Mouse (Mus musculus) CH12.LX (cell line): ENCODE measurements around the gene Naxe. TPM values are rescaled to one million over a fixed set of nuclear protein-coding genes. Genes with fewer than 3 reads are reported as not detected.
A peak's percentile ranks its signal among the peaks of the same experiment; 100 is the strongest.

Source experiments
- DNase-seq: peaks from one replicate; pipeline ENCODE4 v3.0.0-alpha.2; 2013; ENCODE audit errors: extremely low read depth
- H3K27ac ChIP-seq: 2 replicates; pipeline ENCODE4 v1.5.1; 2012; ENCODE audit warnings: low read depth, mild to moderate bottlenecking, control low read depth, moderate library complexity; ENCODE audit not compliant: insufficient read depth
- H3K27me3 ChIP-seq: replicated peaks from 2 replicates; pipeline ENCODE3; 2012; ENCODE audit warnings: inconsistent platforms
- H3K36me3 ChIP-seq, 2 experiments: replicated peaks in 1 of 2; 2 replicates each; pipeline versions ENCODE3 to v1.6.1; 2012; ENCODE audit warnings: inconsistent platforms in 1 of 2, low read length in 1 of 2, mild to moderate bottlenecking in 1 of 2, mixed read lengths in 1 of 2, moderate library complexity in 1 of 2; ENCODE audit not compliant: control insufficient read depth in 1 of 2, insufficient read depth in 1 of 2
- H3K4me1 ChIP-seq, 2 experiments: 2 replicates each; pipeline ENCODE4 v1.6.1; 2012; ENCODE audit warnings: inconsistent platforms in 1 of 2, moderate library complexity in 1 of 2; ENCODE audit not compliant: insufficient read depth in 2 of 2, control insufficient read depth in 1 of 2
- H3K4me2 ChIP-seq: 2 replicates; pipeline ENCODE4 v1.6.1; 2012; ENCODE audit warnings: low read depth, mild to moderate bottlenecking, control low read depth; ENCODE audit not compliant: poor library complexity, insufficient read depth, severe bottlenecking
- H3K4me3 ChIP-seq, 3 experiments: fragments of 150-350 bp in 1 of 3; sonication (generic) in 1 of 3; replicated peaks in 1 of 3; 2 replicates each; pipeline versions ENCODE3 to v1.5.1; 2011 to 2012; ENCODE audit warnings: low read depth in 2 of 3, low read length in 2 of 3, mild to moderate bottlenecking in 2 of 3, moderate library complexity in 2 of 3, control low read depth in 1 of 3, improper control_type of control experiment in 1 of 3, inconsistent platforms in 1 of 3, mixed read lengths in 1 of 3; ENCODE audit not compliant: poor library complexity in 1 of 3
- H3K79me2 ChIP-seq: replicated peaks from 2 replicates; pipeline ENCODE4 v1.6.1; 2012; ENCODE audit warnings: mild to moderate bottlenecking, moderate library complexity; ENCODE audit not compliant: control insufficient read depth, poor library complexity, insufficient read depth, severe bottlenecking; ENCODE audit errors: extremely low read depth
- H3K9ac ChIP-seq: 2 replicates; pipeline ENCODE4 v1.6.1; 2012; ENCODE audit warnings: low read depth, mild to moderate bottlenecking, control low read depth, moderate library complexity; ENCODE audit not compliant: insufficient read depth
- H3K9me3 ChIP-seq: replicated peaks from 2 replicates; pipeline ENCODE3; 2012; ENCODE audit warnings: low read length, inconsistent platforms, mixed read lengths
- BHLHE40 ChIP-seq: IDR thresholded peaks from 2 replicates; pipeline ENCODE4 v1.6.1; 2011; ENCODE audit warnings: mild to moderate bottlenecking, low read depth, low read length, improper control_type of control experiment
- E2F4 ChIP-seq: IDR thresholded peaks from 2 replicates; pipeline ENCODE4 v1.6.1; 2011; ENCODE audit warnings: low read depth, low read length, improper control_type of control experiment; ENCODE audit not compliant: insufficient replicate concordance
- EP300 ChIP-seq: IDR thresholded peaks from 2 replicates; pipeline ENCODE4 v1.6.1; 2011; ENCODE audit warnings: low read length, improper control_type of control experiment
- HCFC1 ChIP-seq: IDR thresholded peaks from 2 replicates; pipeline ENCODE4 v1.6.1; 2012; ENCODE audit warnings: low read depth, mild to moderate bottlenecking, inconsistent platforms, low read length, improper control_type of control experiment
- IRF4 ChIP-seq: IDR thresholded peaks from 2 replicates; pipeline ENCODE4 v1.6.1; 2014; ENCODE audit warnings: low read depth, mild to moderate bottlenecking, inconsistent platforms, low read length, improper control_type of control experiment
- JUN ChIP-seq: IDR thresholded peaks from 2 replicates; pipeline ENCODE4 v1.6.1; 2011; ENCODE audit warnings: low read depth, mild to moderate bottlenecking, low read length, improper control_type of control experiment, moderate library complexity; ENCODE audit not compliant: insufficient read depth
- MAFK ChIP-seq: IDR thresholded peaks from 2 replicates; pipeline ENCODE4 v1.6.1; 2011; ENCODE audit warnings: low read length, improper control_type of control experiment; ENCODE audit not compliant: insufficient replicate concordance
- MAZ ChIP-seq: IDR thresholded peaks from 2 replicates; pipeline ENCODE4 v1.6.1; 2012; ENCODE audit warnings: low read depth, mild to moderate bottlenecking, inconsistent platforms, low read length, improper control_type of control experiment, moderate library complexity
- NELFE ChIP-seq: IDR thresholded peaks from 2 replicates; pipeline ENCODE4 v1.6.1; 2011; ENCODE audit warnings: low read depth, low read length, improper control_type of control experiment
- NRF1 ChIP-seq: IDR thresholded peaks from 2 replicates; pipeline ENCODE4 v1.6.1; 2014; ENCODE audit warnings: low read depth, mild to moderate bottlenecking, inconsistent platforms, low read length, improper control_type of control experiment, moderate library complexity
- PAX5 ChIP-seq: IDR thresholded peaks from 2 replicates; pipeline ENCODE4 v1.6.1; 2012; ENCODE audit warnings: low read length, inconsistent platforms, mixed read lengths
- POLR2AphosphoS2 ChIP-seq: IDR thresholded peaks from 2 replicates; pipeline ENCODE4 v1.6.1; 2011; ENCODE audit warnings: low read depth, low read length, improper control_type of control experiment
- RAD21 ChIP-seq: IDR thresholded peaks from 2 replicates; pipeline ENCODE4 v1.6.1; 2011; ENCODE audit warnings: low read depth, mild to moderate bottlenecking, low read length, improper control_type of control experiment, moderate library complexity
- SMC3 ChIP-seq: IDR thresholded peaks from 2 replicates; pipeline ENCODE4 v1.6.1; 2011; ENCODE audit warnings: low read depth, low read length, improper control_type of control experiment
- TBP ChIP-seq: conservative IDR thresholded peaks from 2 replicates; pipeline ENCODE4 v1.6.1; 2011; ENCODE audit warnings: low read depth, low read length, improper control_type of control experiment
- UBTF ChIP-seq: IDR thresholded peaks from 2 replicates; pipeline ENCODE4 v1.6.1; 2012; ENCODE audit warnings: low read depth, mild to moderate bottlenecking, inconsistent platforms, low read length, improper control_type of control experiment, moderate library complexity
- USF2 ChIP-seq: conservative IDR thresholded peaks from 2 replicates; pipeline ENCODE4 v1.6.1; 2011; ENCODE audit warnings: low read depth, low read length, improper control_type of control experiment
- ZC3H11A ChIP-seq: IDR thresholded peaks from 2 replicates; pipeline ENCODE4 v1.6.1; 2012; ENCODE audit warnings: low read depth, mild to moderate bottlenecking, inconsistent platforms, low read length, improper control_type of control experiment
- dilution Hi-C: fragments of 300-500 bp; cut with MboI; formaldehyde crosslinking; loops from 2 replicates; pipeline ENCODE4 v1.14.3; 2020; ENCODE audit warnings: low sequenced_read_pairs; ENCODE audit not compliant: extremely low pct_unique_long_range_greater_than_20kb, extremely low pct_ligation_motif_present
- in situ Hi-C: fragments of 300-500 bp; cut with MboI; formaldehyde crosslinking; loops from 3 replicates; pipeline ENCODE4 v1.14.3; 2019; ENCODE audit warnings: low sequenced_read_pairs, low pct_ligation_motif_present, low pct_unique_long_range_greater_than_20kb, mixed read lengths
- polyA plus RNA-seq: library from polyadenylated mRNA; unstranded; fragments of >175 nt; gene quantifications from 2 replicates; pipeline ENCODE4 v1.2.1, GENCODE M21; 2012; ENCODE audit warnings: low read depth; ENCODE audit not compliant: insufficient read length
- total RNA-seq, 2 experiments: library from RNA; depleted of rRNA; stranded (reverse); fragments of 300-350 nt in 1 of 2; fragments of >200 nt in 1 of 2; gene quantifications; 2 replicates each; pipeline ENCODE4 v1.2.3; 2012 to 2014

Gene Naxe
- total and polyA plus RNA-seq, 3 experiments = 65.6 to 124 (median 91.3) TPM

DNA sequence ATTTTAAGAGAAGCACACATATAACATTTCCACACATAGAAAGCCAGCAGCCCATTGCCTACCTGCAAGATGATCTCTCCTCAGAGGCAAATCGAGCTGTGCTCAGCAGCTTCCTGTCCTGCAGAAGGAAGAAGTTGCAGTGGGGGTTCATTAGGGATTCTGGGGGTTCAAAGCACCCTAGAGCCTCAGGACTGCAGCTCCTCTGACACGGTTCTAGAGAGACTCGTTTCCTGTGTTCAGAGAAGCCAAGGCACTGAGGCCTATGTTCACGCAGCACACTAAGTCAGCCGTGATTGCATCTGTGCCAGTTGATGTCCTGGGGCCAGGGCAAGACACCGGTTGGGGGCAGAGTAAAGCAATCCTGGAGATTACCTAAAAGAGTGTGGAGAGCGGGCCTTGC, 31.5 kb downstream of the Naxe start:
- H3K4me2 ChIP-seq = no peak overlapping the region
- peaks cover 17 to 18% of the 10 kb centered on the region in 2 experiments for H3K4me1 ChIP-seq
- dilution Hi-C loops = no loop called here
- H3K79me2 ChIP-seq = no peaks in the 10 kb centered on the region
- H3K27ac ChIP-seq = no peak overlapping the region
- in situ Hi-C loops = no loop called here
- peaks cover 27% of the 10 kb centered on the region for H3K9me3 ChIP-seq
- no peaks in the 10 kb centered on the region for H3K36me3 ChIP-seq
- H3K27me3 ChIP-seq = peaks cover 72% of the 10 kb centered on the region
- no peak overlapping the region for H3K4me3 ChIP-seq
- TF ChIP-seq ZC3H11A (no peak), NELFE (no peak), UBTF (no peak), PAX5 (no peak), E2F4 (no peak), MAFK (no peak), USF2 (no peak), IRF4 (no peak), TBP (no peak), BHLHE40 (no peak), RAD21 (no peak), JUN (no peak), SMC3 (no peak), POLR2AphosphoS2 (no peak), MAZ (no peak)
- DNase-seq = no peak
- H3K9ac ChIP-seq = no peak overlapping the region

- no peaks in the 10 kb centered on the region for H3K79me2 ChIP-seq
- TF ChIP-seq HCFC1 (no peak), EP300 (no peak), ZC3H11A (no peak), NRF1 (no peak)
- TF ChIP-seq, all 38 proteins: peak for 0
- in situ Hi-C loops = loop anchor here (5.0 kb wide), 1 partner anchor 59 kb away; the partner anchor contains the start of gene Iqgap3
- peak overlapping the region in 1 of 3 experiments; percentile 55 for H3K4me3 ChIP-seq
- H3K9ac ChIP-seq = no peak overlapping the region
- H3K4me1 ChIP-seq = peaks cover 12 to 18% of the 10 kb centered on the region in 2 experiments; a peak in 3 of 4 replicates
- no peak for DNase-seq
- peaks cover 80% of the 10 kb centered on the region for H3K27me3 ChIP-seq
- dilution Hi-C loops = no loop called here
- H3K27ac ChIP-seq = no peak overlapping the region
- no peaks in the 10 kb centered on the region for H3K36me3 ChIP-seq
- peaks cover 26% of the 10 kb centered on the region for H3K9me3 ChIP-seq
- H3K4me2 ChIP-seq = peak overlapping the region; percentile 82
Observed at GRCm38 (mm10) chr3:88023192-88024074, 34.9 kb downstream of the Naxe start.
